Mouse (Mus musculus) cerebral cortex, adult 2 months (tissue): ENCODE results near the gene Olfr221.

ENCODE experiments used
- WGBS: fragments of 180-500 bp; shearing (Covaris S2); methylation state at CpG from one replicate; pipeline ENCODE4 v1.1.7; 2018; 5-methylcytosine and 5-hydroxymethylcytosine counted together

Gene Olfr221

GRCm38 (mm10) chr14:52019051-52019589 is 23.1 kb downstream of the Olfr221 start:
- 10% methylated on average over 12 of the region's 12 CpGs for WGBS

- 85% methylated on average over 15 of the region's 15 CpGs for WGBS
Observed at GRCm38 (mm10) chr14:52018248-52019050, 23.8 kb downstream of the Olfr221 start.

- 90% methylated on average over 4 of the region's 4 CpGs for WGBS
Observed at GRCm38 (mm10) chr14:52017662-52018061, 24.6 kb downstream of the Olfr221 start.

GRCm38 (mm10) chr14:52016625-52017405 is 25.4 kb downstream of the Olfr221 start:
- 86% methylated on average over 13 of the region's 13 CpGs for WGBS

- WGBS, result 28% methylated on average over 6 of the region's 6 CpGs
Observed at GRCm38 (mm10) chr14:52015445-52016100, 26.7 kb downstream of the Olfr221 start, which contains the start of gene Tmem253. Tmem253 (plus strand) TSS chr14:52015658.

GRCm38 (mm10) chr14:52014761-52015311 is 27.4 kb downstream of the Olfr221 start:
- WGBS, result 1% methylated on average over 25 of the region's 28 CpGs

GRCm38 (mm10) chr14:52014271-52014760 is 27.9 kb downstream of the Olfr221 start:
- WGBS, result under 1% methylated on average over 22 of the region's 80 CpGs

- 2% methylated on average over 23 of the region's 24 CpGs for WGBS
Observed at GRCm38 (mm10) chr14:52013771-52014219, 28.5 kb downstream of the Olfr221 start.

- 57% methylated on average over 8 of the region's 8 CpGs for WGBS
Observed at GRCm38 (mm10) chr14:52013021-52013610, 29.1 kb downstream of the Olfr221 start.

- WGBS, result 47% methylated on average over 5 of the region's 5 CpGs
Observed at GRCm38 (mm10) chr14:52012553-52012952, 29.7 kb downstream of the Olfr221 start.

GRCm38 (mm10) chr14:52012085-52012484 is 30.2 kb downstream of the Olfr221 start:
- WGBS, result 36% methylated on average over 4 of the region's 4 CpGs

- WGBS, result 44% methylated on average over 1 of the region's 1 CpGs
Observed at GRCm38 (mm10) chr14:52011683-52012082, 30.6 kb downstream of the Olfr221 start.

- WGBS, result 19% methylated on average over 9 of the region's 9 CpGs
Observed at GRCm38 (mm10) chr14:52010446-52011111, 31.7 kb downstream of the Olfr221 start.

GRCm38 (mm10) chr14:52009841-52010240 is 32.4 kb downstream of the Olfr221 start:
- WGBS, result 60% methylated on average over 6 of the region's 6 CpGs

GRCm38 (mm10) chr14:52009361-52009760 is 32.9 kb downstream of the Olfr221 start:
- 41% methylated on average over 26 of the region's 26 CpGs for WGBS

GRCm38 (mm10) chr14:52008321-52009203 is 33.7 kb downstream of the Olfr221 start:
- WGBS, result 48% methylated on average over 38 of the region's 38 CpGs

- WGBS, result 93% methylated on average over 23 of the region's 23 CpGs
Observed at GRCm38 (mm10) chr14:52006771-52007170, 35.5 kb downstream of the Olfr221 start.

GRCm38 (mm10) chr14:52006241-52006640 is 36.0 kb downstream of the Olfr221 start:
- WGBS, result 72% methylated on average over 8 of the region's 8 CpGs

GRCm38 (mm10) chr14:52005616-52006015 is 36.6 kb downstream of the Olfr221 start:
- 81% methylated on average over 6 of the region's 6 CpGs for WGBS
